23 mouse cellular contexts compared by ENCODE assay signal in genomic region chr6:100304831-100305230, GRCm38 (mm10). TPM values are rescaled to one million over a fixed set of nuclear protein-coding genes. Genes with fewer than 3 reads are reported as not detected.
DNase-seq lines count a peak whose midpoint lies in the region; ATAC-seq and TF ChIP-seq lines count a peak whose summit lies in the region.
"Had no signal": no experiment of that assay in that cellular context is flagged by ENCODE, and none has a peak within 500 bp of the region (broad histone marks: within the 10 kb centered on the region; RNA-seq: fewer than 3 reads in every experiment).

No protein-coding gene starts in this region.

- no peak overlapping the region for H3K4me2 ChIP-seq in lung, embryonic 14.5 days
- H3K4me2 ChIP-seq: embryonic facial prominence, embryonic 15.5 days; heart, embryonic 11.5 days; heart, embryonic 15.5 days; hindbrain, embryonic 12.5 days had no signal

- WGBS in lung, embryonic 14.5 days: 56% methylated on average over 10 of the region's 10 CpGs
- WGBS in embryonic facial prominence, embryonic 10.5 days: 49% methylated on average over 10 of the region's 10 CpGs
- 49% methylated on average over 10 of the region's 10 CpGs for WGBS in limb, embryonic 10.5 days

- TF ChIP-seq CTCF in lung, embryonic 14.5 days (IDR thresholded peaks at IDR 0.05; ENCODE audit: low read depth): no peak

- no peaks in the 10 kb centered on the region for H3K4me1 ChIP-seq in lung, embryonic 14.5 days (ENCODE audit: insufficient read depth)
- peaks cover 46% of the 10 kb centered on the region for H3K4me1 ChIP-seq in embryonic facial prominence, embryonic 10.5 days
- H3K4me1 ChIP-seq in limb, embryonic 10.5 days: peaks cover 41% of the 10 kb centered on the region
- H3K4me1 ChIP-seq: heart, embryonic 15.5 days had no signal

- H3K4me3 ChIP-seq in lung, embryonic 14.5 days (ENCODE audit: low read depth, low read length): no peak overlapping the region
- H3K4me3 ChIP-seq in embryonic facial prominence, embryonic 10.5 days: no peak overlapping the region
- no peak overlapping the region for H3K4me3 ChIP-seq in limb, embryonic 10.5 days
- H3K4me3 ChIP-seq: embryonic facial prominence, embryonic 15.5 days; erythroblast, embryonic 14.5 days; forebrain, embryonic 10.5 days; heart, embryonic 15.5 days; hindbrain, embryonic 12.5 days had no signal

- ATAC-seq in lung, embryonic 14.5 days (ENCODE audit: insufficient read depth): no peak
- ATAC-seq in activated CD4-positive, CD25-positive, alpha-beta regulatory T cell, adult 4 months: no peak
- ATAC-seq: forebrain, embryonic 14.5 days; hindbrain, embryonic 16.5 days; inflammation-experienced regulatory T-cells, adult 6 months; intestine, postnatal 0 days had no signal

- no peak overlapping the region for H3K27ac ChIP-seq in lung, embryonic 14.5 days (ENCODE audit: low read depth)
- no peak overlapping the region for H3K27ac ChIP-seq in embryonic facial prominence, embryonic 10.5 days (replicated peaks)
- no peak overlapping the region for H3K27ac ChIP-seq in limb, embryonic 10.5 days
- H3K27ac ChIP-seq: embryonic facial prominence, embryonic 15.5 days; forebrain, embryonic 10.5 days; heart, embryonic 15.5 days; hindbrain, embryonic 12.5 days had no signal

- no peaks in the 10 kb centered on the region for H3K36me3 ChIP-seq in lung, embryonic 14.5 days (ENCODE audit: insufficient read depth)
- H3K36me3 ChIP-seq in embryonic facial prominence, embryonic 10.5 days (replicated peaks): no peaks in the 10 kb centered on the region
- H3K36me3 ChIP-seq in limb, embryonic 10.5 days: no peaks in the 10 kb centered on the region
- H3K36me3 ChIP-seq: embryonic facial prominence, embryonic 15.5 days; forebrain, embryonic 10.5 days; heart, embryonic 15.5 days; hindbrain, embryonic 12.5 days had no signal

- H3K9ac ChIP-seq in lung, embryonic 14.5 days: no peak overlapping the region
- H3K9ac ChIP-seq: embryonic facial prominence, embryonic 15.5 days; heart, embryonic 15.5 days; hindbrain, embryonic 12.5 days had no signal

- peak; percentile 30 for DNase-seq in lung, embryonic 14.5 days
- no peak for DNase-seq in lung, postnatal 14 days
- peak; percentile 59 for DNase-seq in embryo, embryonic 10.5 days (ENCODE audit: low spot score)
- DNase-seq in embryonic facial prominence, embryonic 10.5 days (ENCODE audit: low spot score): peak; percentile 61
- DNase-seq in limb, embryonic 10.5 days (ENCODE audit: low spot score): peak; percentile 51
- no peak for DNase-seq in spleen, postnatal 10 days (ENCODE audit: low spot score in 2 of 2)
- DNase-seq: adrenal gland, adult 8-10 months; adrenal gland, postnatal 36 days; cerebellum, adult 8-10 months; cerebellum, postnatal 25 days; heart, adult 18-20 months; heart, postnatal 36 days had no signal

- no peaks in the 10 kb centered on the region for H3K9me3 ChIP-seq in lung, embryonic 14.5 days (ENCODE audit: low read depth, low read length)
- H3K9me3 ChIP-seq in embryonic facial prominence, embryonic 10.5 days: no peaks in the 10 kb centered on the region; the same call in 1 of the 2 replicates
- no peaks in the 10 kb centered on the region for H3K9me3 ChIP-seq in limb, embryonic 10.5 days (replicated peaks)
- H3K9me3 ChIP-seq: embryonic facial prominence, embryonic 15.5 days; forebrain, embryonic 10.5 days; heart, embryonic 15.5 days; hindbrain, embryonic 12.5 days had no signal

- H3K27me3 ChIP-seq in lung, embryonic 14.5 days (ENCODE audit: insufficient read depth, low read length): no peaks in the 10 kb centered on the region
- peaks cover 25% of the 10 kb centered on the region for H3K27me3 ChIP-seq in embryonic facial prominence, embryonic 10.5 days (replicated peaks; ENCODE audit: low read depth, poor library complexity, severe bottlenecking)
- H3K27me3 ChIP-seq in limb, embryonic 10.5 days (ENCODE audit: low read depth, poor library complexity, severe bottlenecking): peaks cover 8% of the 10 kb centered on the region
- H3K27me3 ChIP-seq: embryonic facial prominence, embryonic 15.5 days had no signal

RNA-seq across cellular contexts. Expression of gene Rybp, which starts 17.5 kb away (rescaled TPM):
- 13.7 and 15.5 TPM in 2 replicates for polyA plus RNA-seq in lung, embryonic 14.5 days (2014; fragmentation: Nextera tagmentation; extraction: Ambion mirVana)
- polyA plus RNA-seq in embryonic facial prominence, embryonic 10.5 days (2016; fragmentation: Nextera tagmentation; extraction: Ambion mirVana): 14.1 and 15.8 TPM in 2 replicates
- polyA plus RNA-seq in limb, embryonic 10.5 days (2016; fragmentation: Nextera tagmentation; extraction: Ambion mirVana): 14.1 and 15.9 TPM in 2 replicates
- 1 to 10 TPM; 8.2 to 8.4 TPM for polyA plus RNA-seq in activated CD4-positive, CD25-positive, alpha-beta regulatory T cell, adult 4 months (2017; shearing (Covaris generic))

Comparison
In these comparisons a context has a peak if more than half of its experiments do, and no peak if none do; other contexts are left out.
1. DNase-seq: peak in lung, embryonic 14.5 days (single experiment), embryo, embryonic 10.5 days (single experiment), embryonic facial prominence, embryonic 10.5 days (single experiment) and limb, embryonic 10.5 days (single experiment); none in lung, postnatal 14 days (single experiment) and spleen, postnatal 10 days (0 of 2).